Mouse (Mus musculus) MEL (cell line): Measurements from ENCODE around the gene Rhot2.

ENCODE experiments used
- BHLHE40 ChIP-seq: IDR thresholded peaks from 2 replicates; pipeline ENCODE4 v1.6.1; 2012; ENCODE audit warnings: low read depth, mild to moderate bottlenecking, inconsistent platforms, low read length, improper control_type of control experiment, borderline replicate concordance
- GATA1 ChIP-seq: IDR thresholded peaks from 2 replicates; pipeline ENCODE4 v1.6.1; 2011; ENCODE audit warnings: low read depth, low read length, improper control_type of control experiment
- MAFK ChIP-seq: IDR thresholded peaks from 2 replicates; pipeline ENCODE4 v1.6.1; 2011; ENCODE audit warnings: low read depth, mild to moderate bottlenecking, low read length, improper control_type of control experiment, borderline replicate concordance
- NELFE ChIP-seq: IDR thresholded peaks from 2 replicates; pipeline ENCODE4 v1.6.1; 2011; ENCODE audit warnings: low read depth, low read length, improper control_type of control experiment
- NRF1 ChIP-seq: IDR thresholded peaks from 2 replicates; pipeline ENCODE4 v1.6.1; 2014; ENCODE audit warnings: low read depth, mild to moderate bottlenecking, inconsistent platforms, low read length, improper control_type of control experiment, moderate library complexity; ENCODE audit not compliant: poor library complexity, insufficient read depth, severe bottlenecking
- POLR2A ChIP-seq, 2 experiments: IDR thresholded peaks; 2 replicates each; pipeline ENCODE4 v1.6.1; 2011 to 2012; ENCODE audit warnings: low read length in 2 of 2, mild to moderate bottlenecking in 2 of 2, control low read depth in 1 of 2, improper control_type of control experiment in 1 of 2, low read depth in 1 of 2, moderate library complexity in 1 of 2; ENCODE audit not compliant: control insufficient read depth in 1 of 2, insufficient read depth in 1 of 2, poor library complexity in 1 of 2
- ZMIZ1 ChIP-seq: IDR thresholded peaks from 2 replicates; pipeline ENCODE4 v1.6.1; 2012; ENCODE audit warnings: low read depth, mild to moderate bottlenecking, inconsistent platforms, low read length, improper control_type of control experiment, moderate library complexity

DNA sequence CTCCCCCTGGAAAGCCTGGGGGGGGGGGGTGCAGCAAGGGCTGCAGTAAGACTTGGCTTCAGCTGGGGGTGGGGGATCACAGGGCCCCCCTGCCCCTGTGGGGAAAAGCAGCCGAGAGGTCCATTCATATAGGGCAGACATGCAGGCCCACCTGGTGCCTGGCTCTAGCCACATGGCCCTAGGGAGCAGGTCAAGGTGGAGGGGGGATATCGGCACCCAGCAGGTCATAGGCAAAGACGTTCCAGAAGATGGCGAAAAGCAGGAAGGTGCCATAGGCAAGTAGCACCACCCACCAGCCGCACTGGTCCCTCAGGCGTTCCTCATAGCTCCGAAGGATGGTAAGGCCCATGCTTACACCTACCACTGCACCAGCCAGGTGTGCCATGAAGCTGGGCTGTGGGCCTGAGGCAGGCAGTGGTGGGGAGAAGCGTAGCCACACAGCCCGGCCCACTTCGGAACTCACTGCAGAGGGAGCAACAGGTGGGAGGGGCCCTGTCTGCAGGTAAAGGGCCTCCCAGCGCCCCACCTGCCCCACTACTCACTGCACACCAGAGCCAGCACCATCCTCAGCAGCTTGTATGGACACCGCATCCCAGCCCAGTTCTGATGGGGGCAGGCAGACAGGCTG, 9.9 kb downstream of the Rhot2 start:
- TF ChIP-seq MAFK, result no peak
- no peak; a peak in 1 of 4 replicates for TF ChIP-seq POLR2A (IDR thresholded peaks at IDR 0.05; ENCODE audit: control insufficient read depth in 1 of 2, insufficient read depth in 1 of 2, low read depth in 1 of 2, low read length in 2 of 2, poor library complexity in 1 of 2)
- TF ChIP-seq BHLHE40, result no peak
- TF ChIP-seq ZMIZ1, result no peak
- TF ChIP-seq NRF1, result no peak
- TF ChIP-seq NELFE, result no peak
- no peak for TF ChIP-seq GATA1
